Mouse (Mus musculus) testis, adult 2 months (tissue): Measurements from ENCODE around the gene Tsen54.

Experiments
- CTCF ChIP-seq: fragments of 200-500 bp; IDR thresholded peaks from 2 replicates; pipeline ENCODE4 v1.5.1; 2012; ENCODE audit warnings: low read depth, mild to moderate bottlenecking, inconsistent platforms, low read length, moderate library complexity; ENCODE audit not compliant: control insufficient read depth, insufficient read depth, insufficient replicate concordance
- POLR2A ChIP-seq: fragments of 200-500 bp; IDR thresholded peaks from 2 replicates; pipeline ENCODE4 v1.6.1; 2012; ENCODE audit warnings: low read depth, mild to moderate bottlenecking, inconsistent platforms, low read length, moderate library complexity; ENCODE audit not compliant: control insufficient read depth

GRCm38 (mm10) chr11:115843891-115844239 lies 29.3 kb downstream of the Tsen54 start:
- TF ChIP-seq CTCF (no peak), POLR2A (no peak)
